Mouse (Mus musculus): ENCODE measurements around the gene Hdhd5. TPM values are rescaled to one million over a fixed set of nuclear protein-coding genes. Genes with fewer than 3 reads are reported as not detected.

The Hdhd5 gene
- total and polyA plus RNA-seq, 3 experiments: 10.9 to 21.5 (median 11.4) TPM

DNA sequence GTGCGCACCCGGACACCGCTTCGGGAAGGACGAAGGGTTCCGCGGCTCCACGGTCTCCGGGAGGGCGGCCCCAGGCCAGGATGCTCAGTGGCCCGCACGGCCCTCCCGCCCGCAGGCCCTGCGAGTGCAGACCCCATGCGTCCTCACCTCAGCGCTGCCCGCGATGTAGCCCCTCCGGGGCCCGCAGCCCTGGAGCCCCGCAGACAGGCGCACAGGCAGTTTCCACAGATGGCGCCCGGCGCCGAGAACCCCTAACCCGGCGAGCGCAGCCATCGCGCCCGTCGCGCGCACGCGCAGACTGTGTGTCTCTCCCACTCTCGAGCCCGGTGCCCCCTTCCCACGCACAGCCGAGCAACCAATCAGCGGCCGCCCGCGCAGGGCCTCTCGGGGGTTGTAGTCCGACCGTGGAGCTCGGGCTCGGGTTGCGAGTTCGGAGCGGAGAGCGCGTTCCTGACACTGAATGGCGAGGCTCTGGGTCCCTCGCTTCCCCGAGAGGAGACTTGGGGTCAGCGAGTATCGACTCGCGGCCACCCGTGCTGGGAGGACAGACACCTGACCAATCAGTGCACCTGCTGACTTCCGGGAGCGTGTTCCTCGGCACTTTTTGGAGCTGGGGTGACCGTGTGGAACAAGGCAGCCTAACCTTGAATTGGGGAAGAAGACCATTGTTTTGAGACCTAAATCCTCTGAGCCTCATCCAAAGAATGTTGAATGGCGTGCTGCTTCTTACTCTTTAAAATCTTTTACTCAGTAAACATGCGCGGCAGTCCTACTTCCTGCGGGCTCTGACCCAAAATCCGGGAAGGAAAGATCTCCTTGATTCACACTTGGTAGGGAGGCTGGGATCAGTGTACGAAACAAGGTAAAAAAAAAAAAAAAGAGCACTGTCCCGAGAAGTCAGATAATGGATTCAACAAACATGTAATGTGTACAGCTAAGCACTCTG lies at the start of gene Hdhd5 (continued):
- TF ChIP-seq SIN3A (IDR thresholded peaks at IDR 0.05; ENCODE audit: low read length) (peak; percentile 25; the same call in 1 of the 2 replicates), CHD2 (IDR thresholded peaks at IDR 0.05; ENCODE audit: low read length) (no peak; the same call in 1 of the 2 replicates)

DNA sequence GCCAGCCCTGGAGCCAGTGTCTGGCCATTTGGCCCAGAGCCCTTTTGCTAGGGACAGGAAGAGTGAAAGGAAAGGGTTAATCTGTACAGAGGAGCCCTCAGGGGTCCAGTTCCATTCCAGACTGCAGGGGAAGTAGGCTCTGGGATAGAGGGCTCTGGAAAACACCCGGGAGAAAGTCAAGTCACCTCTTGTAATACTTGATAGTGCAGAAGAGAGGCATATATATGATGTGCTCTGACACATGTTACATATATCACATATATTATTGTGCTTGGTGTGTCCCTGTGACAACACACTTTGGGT lies 49.5 kb upstream of the Hdhd5 start:
- H3K9me3 ChIP-seq (replicated peaks; ENCODE audit: low read length): peaks cover 2% of the 10 kb centered on the region
- H3K4me2 ChIP-seq (ENCODE audit: insufficient read depth, low read depth, poor library complexity, severe bottlenecking): peak overlapping the region; percentile 55
- H3K79me2 ChIP-seq (replicated peaks; ENCODE audit: control insufficient read depth, extremely low read depth, insufficient read depth, poor library complexity, severe bottlenecking): no peaks in the 10 kb centered on the region
- TF ChIP-seq MAX (IDR thresholded peaks at IDR 0.05; ENCODE audit: low read length) (no peak), POLR2A (IDR thresholded peaks at IDR 0.05; ENCODE audit: low read depth, low read length) (no peak), ZNF384 (IDR thresholded peaks at IDR 0.05; ENCODE audit: low read depth, low read length) (no peak), JUND (conservative IDR thresholded peaks at IDR 0.05; ENCODE audit: low read depth, low read length) (0 out of 2 replicates have a peak, but pooled peaks have one; percentile 15), CHD2 (IDR thresholded peaks at IDR 0.05; ENCODE audit: low read length) (no peak), RAD21 (IDR thresholded peaks at IDR 0.05; ENCODE audit: low read depth, low read length) (no peak), NELFE (IDR thresholded peaks at IDR 0.05; ENCODE audit: low read depth, low read length) (no peak), SIN3A (IDR thresholded peaks at IDR 0.05; ENCODE audit: low read length) (no peak)
- no peak for DNase-seq (ENCODE audit: extremely low read depth)
- H3K9ac ChIP-seq (ENCODE audit: insufficient read depth, low read depth): peak overlapping the region; percentile 34
- no peaks in the 10 kb centered on the region for H3K27me3 ChIP-seq (replicated peaks)
- peaks cover 17 to 56% of the 10 kb centered on the region in 2 experiments for H3K4me1 ChIP-seq (ENCODE audit: control insufficient read depth in 1 of 2, insufficient read depth in 2 of 2)
- in situ Hi-C loops (cut with MboI; ENCODE audit: low pct_ligation_motif_present, low pct_unique_long_range_greater_than_20kb, low sequenced_read_pairs): no loop called here
- no peak overlapping the region for H3K4me3 ChIP-seq (replicated peaks in 1 of 3; ENCODE audit: low read depth in 2 of 3, low read length in 2 of 3, poor library complexity in 1 of 3)
- H3K27ac ChIP-seq (ENCODE audit: insufficient read depth, low read depth): peak overlapping the region; percentile 27; the same call in 1 of the 2 replicates
- H3K36me3 ChIP-seq (replicated peaks in 1 of 2; ENCODE audit: control insufficient read depth in 1 of 2, insufficient read depth in 1 of 2, low read length in 1 of 2): no peaks in the 10 kb centered on the region
- dilution Hi-C loops (cut with MboI; ENCODE audit: extremely low pct_ligation_motif_present, extremely low pct_unique_long_range_greater_than_20kb, low sequenced_read_pairs): no loop called here

DNA sequence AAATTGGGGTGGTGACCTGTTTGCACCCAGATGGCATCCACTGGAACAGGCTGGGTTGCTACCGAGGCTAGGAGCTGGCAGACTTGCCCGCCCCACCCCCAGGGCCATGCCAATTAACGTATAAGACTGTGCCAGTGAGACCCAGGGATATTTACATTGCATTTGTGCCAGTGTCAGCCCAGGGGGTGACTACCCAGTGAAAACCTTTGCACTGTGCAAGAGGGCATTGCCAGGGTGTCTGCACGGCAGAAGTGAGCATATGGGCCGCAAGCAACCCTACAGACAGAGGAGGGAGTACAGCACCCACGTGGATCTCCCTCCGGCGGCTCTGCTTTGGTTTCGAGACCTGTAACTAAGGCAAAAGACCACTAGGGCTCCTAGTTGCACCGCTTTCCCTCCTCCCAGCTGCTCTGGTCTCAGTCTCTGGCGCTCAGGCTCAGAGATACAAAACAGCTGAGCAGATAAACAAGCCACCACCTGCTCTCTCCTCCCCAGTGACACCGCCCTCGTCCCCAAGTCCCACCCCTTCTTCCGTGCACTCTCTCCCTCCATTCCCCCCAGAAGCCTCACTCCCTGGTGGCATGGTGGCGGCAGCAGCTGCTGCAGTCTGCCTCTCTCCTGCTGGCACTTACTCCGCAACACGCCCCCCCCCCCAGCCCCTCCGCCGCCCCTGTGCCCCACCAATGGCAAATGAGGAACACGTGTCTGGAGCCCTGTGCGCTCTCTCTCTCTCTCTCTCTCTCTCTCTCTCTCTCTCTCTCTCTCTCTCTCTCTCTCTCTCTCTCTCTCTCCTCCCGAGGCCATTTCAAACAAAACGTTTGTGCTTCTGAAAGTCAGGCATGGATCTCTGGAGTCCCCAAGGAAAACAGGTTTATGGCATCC lies 49.0 kb upstream of the Hdhd5 start:
- dilution Hi-C loops (cut with MboI; ENCODE audit: extremely low pct_ligation_motif_present, extremely low pct_unique_long_range_greater_than_20kb, low sequenced_read_pairs): no loop called here
- TF ChIP-seq USF2 (conservative IDR thresholded peaks at IDR 0.05; ENCODE audit: low read depth, low read length) (no peak), CHD1 (IDR thresholded peaks at IDR 0.05; ENCODE audit: low read depth, low read length) (no peak), CHD2 (IDR thresholded peaks at IDR 0.05; ENCODE audit: low read length) (no peak), EP300 (IDR thresholded peaks at IDR 0.05; ENCODE audit: low read length) (no peak), MXI1 (IDR thresholded peaks at IDR 0.05; ENCODE audit: low read depth, low read length) (peak; percentile 94), ETS1 (conservative IDR thresholded peaks at IDR 0.05; ENCODE audit: low read depth, low read length) (peak; percentile 95), CTCF (conservative IDR thresholded peaks at IDR 0.05 in 1 of 2, IDR thresholded peaks at IDR 0.05 in 1 of 2; ENCODE audit: low read depth in 2 of 2, low read length in 2 of 2) (peak; percentile 14 to 72; a peak in 3 of 4 replicates), MYC (IDR thresholded peaks at IDR 0.05; ENCODE audit: low read depth, low read length) (peak; percentile 92), POLR2A (IDR thresholded peaks at IDR 0.05; ENCODE audit: low read depth, low read length) (peak; percentile 11; the same call in 1 of the 2 replicates), MAFK (IDR thresholded peaks at IDR 0.05; ENCODE audit: insufficient replicate concordance, low read length) (no peak), GABPA (IDR thresholded peaks at IDR 0.05; ENCODE audit: insufficient replicate concordance, low read depth, low read length) (no peak), MAX (IDR thresholded peaks at IDR 0.05; ENCODE audit: low read length) (peak; percentile 91), NELFE (IDR thresholded peaks at IDR 0.05; ENCODE audit: low read depth, low read length) (no peak; the same call in 1 of the 2 replicates), ELF1 (IDR thresholded peaks at IDR 0.05; ENCODE audit: low read depth, low read length) (peak; percentile 24; the same call in 1 of the 2 replicates), ZC3H11A (IDR thresholded peaks at IDR 0.05; ENCODE audit: low read depth, low read length) (no peak), MEF2A (IDR thresholded peaks at IDR 0.05; ENCODE audit: borderline replicate concordance, low read depth, low read length) (no peak), ZKSCAN1 (IDR thresholded peaks at IDR 0.05; ENCODE audit: borderline replicate concordance, low read depth, low read length) (no peak), RAD21 (IDR thresholded peaks at IDR 0.05; ENCODE audit: low read depth, low read length) (peak; percentile 72), POLR2AphosphoS2 (IDR thresholded peaks at IDR 0.05; ENCODE audit: low read depth, low read length) (no peak), PAX5 (IDR thresholded peaks at IDR 0.05; ENCODE audit: low read length) (no peak), USF1 (IDR thresholded peaks at IDR 0.05; ENCODE audit: low read depth, low read length) (no peak), NRF1 (IDR thresholded peaks at IDR 0.05; ENCODE audit: low read depth, low read length) (no peak; the same call in 1 of the 2 replicates)

More for the DNA sequence above, 49.0 kb upstream of the Hdhd5 start:
- no peaks in the 10 kb centered on the region for H3K79me2 ChIP-seq (replicated peaks; ENCODE audit: control insufficient read depth, extremely low read depth, insufficient read depth, poor library complexity, severe bottlenecking)
- peaks cover 13 to 51% of the 10 kb centered on the region in 2 experiments for H3K4me1 ChIP-seq (ENCODE audit: control insufficient read depth in 1 of 2, insufficient read depth in 2 of 2)
- H3K36me3 ChIP-seq (replicated peaks in 1 of 2; ENCODE audit: control insufficient read depth in 1 of 2, insufficient read depth in 1 of 2, low read length in 1 of 2): no peaks in the 10 kb centered on the region
- peaks cover 2% of the 10 kb centered on the region for H3K9me3 ChIP-seq (replicated peaks; ENCODE audit: low read length)
- peak overlapping the region; percentile 64 for H3K9ac ChIP-seq (ENCODE audit: insufficient read depth, low read depth)
- H3K27me3 ChIP-seq (replicated peaks): no peaks in the 10 kb centered on the region
- peak overlapping the region; percentile 96 for H3K27ac ChIP-seq (ENCODE audit: insufficient read depth, low read depth)
- peak; percentile 94 for DNase-seq (ENCODE audit: extremely low read depth)
- peak overlapping the region; percentile 27 to 52 (median 41) for H3K4me3 ChIP-seq (replicated peaks in 1 of 3; ENCODE audit: low read depth in 2 of 3, low read length in 2 of 3, poor library complexity in 1 of 3)
- H3K4me2 ChIP-seq (ENCODE audit: insufficient read depth, low read depth, poor library complexity, severe bottlenecking): peak overlapping the region; percentile 55
- in situ Hi-C loops (cut with MboI; ENCODE audit: low pct_ligation_motif_present, low pct_unique_long_range_greater_than_20kb, low sequenced_read_pairs): no loop called here

All from CH12.LX (cell line).